Mouse (Mus musculus) Patski (cell line): ENCODE results near the gene Ptprn2. TPM values are rescaled to one million over a fixed set of nuclear protein-coding genes. Genes with fewer than 3 reads are reported as not detected.
"Not testable (repeated sequence)": the region's sequence is repeated elsewhere in the genome, so short reads cannot be mapped to it uniquely, and the experiment has no call there.

Source experiments
- ATAC-seq: fragments of 100-300 bp; one replicate; pipeline ENCODE4 v1.8.0; 2021
- CTCF ChIA-PET: fragments of 350-600 bp; sonication (Branson Sonifier 250); formaldehyde crosslinking; loops from one replicate; lab custom pipeline; 2022; ENCODE audit warnings: inconsistent platforms; lab: Charles Lee
- POLR2A ChIA-PET: fragments of 350-600 bp; sonication (Branson Sonifier 250); formaldehyde crosslinking; loops from one replicate; lab custom pipeline; 2022; ENCODE audit warnings: antibody characterized with exemption, inconsistent platforms; lab: Charles Lee
- DNase-seq: peaks from one replicate; pipeline ENCODE4 v3.0.0-alpha.2; 2011; ENCODE audit warnings: low read depth, low spot score
- H3K27me3 ChIP-seq: fragments of 371-371 bp; one replicate; pipeline ENCODE4 v1.5.1; 2021
- CTCF ChIP-seq: fragments of 100-300 bp; IDR thresholded peaks from one replicate; pipeline ENCODE4 v1.5.1; 2021
- in situ Hi-C: fragments of 300-500 bp; cut with MboI; formaldehyde crosslinking; loops from 3 replicates; pipeline ENCODE4 v1.11.1; 2018; ENCODE audit warnings: low pct_unique_long_range_greater_than_20kb, mixed read lengths
- polyA plus RNA-seq: library from polyadenylated mRNA; unstranded; gene quantifications from one replicate; pipeline ENCODE4 v1.2.3, GENCODE M21; 2021

Gene Ptprn2
- polyA plus RNA-seq, 1 experiment from 2014 or later: not detected

GRCm38 (mm10) chr12:116567170-116567569 lies 81.7 kb downstream of the Ptprn2 start:
- DNase-seq: no peak
- in situ Hi-C loops: no loop called here
- TF ChIP-seq CTCF: no peak
- H3K27me3 ChIP-seq: no peaks in the 10 kb centered on the region
- no peak for ATAC-seq
- CTCF ChIA-PET: interaction anchor here (1.0 kb wide), 1 partner anchor 11 kb away, joined by 3 read pairs; no protein-coding TSS in a partner anchor
- POLR2A ChIA-PET: no interaction called here

GRCm38 (mm10) chr12:116569568-116569967 lies 84.0 kb downstream of the Ptprn2 start:
- POLR2A ChIA-PET: no interaction called here
- no peaks in the 10 kb centered on the region for H3K27me3 ChIP-seq
- no peak for TF ChIP-seq CTCF
- ATAC-seq (no peak), DNase-seq (no peak)
- in situ Hi-C loops: no loop called here
- CTCF ChIA-PET: interaction anchor here (1.0 kb wide), 1 partner anchor 9 kb away, joined by 3 read pairs; no protein-coding TSS in a partner anchor

GRCm38 (mm10) chr12:116574102-116574501 lies 88.6 kb downstream of the Ptprn2 start:
- POLR2A ChIA-PET: no interaction called here
- in situ Hi-C loops: no loop called here
- DNase-seq: no peak
- no peak for TF ChIP-seq CTCF
- H3K27me3 ChIP-seq: no peaks in the 10 kb centered on the region
- CTCF ChIA-PET: interaction anchor here (0.8 kb wide), 1 partner anchor 17 kb away, joined by 3 read pairs; no protein-coding TSS in a partner anchor
- ATAC-seq: no peak

- DNase-seq (no peak), ATAC-seq (no peak)
- in situ Hi-C loops: no loop called here
- H3K27me3 ChIP-seq: no peaks in the 10 kb centered on the region
- CTCF ChIA-PET: interaction anchor here (0.8 kb wide), 1 partner anchor 18 kb away, joined by 3 read pairs; no protein-coding TSS in a partner anchor
- POLR2A ChIA-PET: no interaction called here
- no peak for TF ChIP-seq CTCF
Measured at GRCm38 (mm10) chr12:116574720-116575119, 89.2 kb downstream of the Ptprn2 start.

- CTCF ChIA-PET, in situ Hi-C loops: not testable (repeated sequence)
Measured at GRCm38 (mm10) chr12:116577917-116578316, 92.4 kb downstream of the Ptprn2 start.

GRCm38 (mm10) chr12:116580827-116581544 lies 95.5 kb downstream of the Ptprn2 start:
- H3K27me3 ChIP-seq: no peaks in the 10 kb centered on the region
- TF ChIP-seq CTCF: no peak
- CTCF ChIA-PET: no interaction called here
- no peak for DNase-seq
- in situ Hi-C loops: no loop called here
- POLR2A ChIA-PET: no interaction called here
- no peak for ATAC-seq

More at GRCm38 (mm10) chr12:116577917-116578316, 92.4 kb downstream of the Ptprn2 start:
- ATAC-seq, H3K27me3 ChIP-seq, DNase-seq, POLR2A ChIA-PET: not testable (repeated sequence)

GRCm38 (mm10) chr12:116581864-116582263 lies 96.3 kb downstream of the Ptprn2 start:
- ATAC-seq: no peak
- no peaks in the 10 kb centered on the region for H3K27me3 ChIP-seq
- TF ChIP-seq CTCF: no peak
- no peak for DNase-seq
- ChIA-PET CTCF (no interaction called here), POLR2A (no interaction called here)
- in situ Hi-C loops: no loop called here

GRCm38 (mm10) chr12:116582829-116583228 lies 97.3 kb downstream of the Ptprn2 start:
- TF ChIP-seq CTCF: no peak
- no peaks in the 10 kb centered on the region for H3K27me3 ChIP-seq
- in situ Hi-C loops: no loop called here
- ChIA-PET POLR2A (no interaction called here), CTCF (no interaction called here)
- ATAC-seq (no peak), DNase-seq (no peak)

GRCm38 (mm10) chr12:116585001-116585400 lies 99.5 kb downstream of the Ptprn2 start:
- ChIA-PET CTCF (no interaction called here), POLR2A (no interaction called here)
- no peaks in the 10 kb centered on the region for H3K27me3 ChIP-seq
- DNase-seq (peak; percentile 13), ATAC-seq (peak; percentile 60)
- TF ChIP-seq CTCF: no peak
- in situ Hi-C loops: no loop called here

- no peak for TF ChIP-seq CTCF
- H3K27me3 ChIP-seq: no peaks in the 10 kb centered on the region
- ATAC-seq (no peak), DNase-seq (no peak)
- ChIA-PET POLR2A (no interaction called here), CTCF (no interaction called here)
- in situ Hi-C loops: no loop called here
Measured at GRCm38 (mm10) chr12:116586167-116586566, 100.6 kb downstream of the Ptprn2 start.

- no peak for TF ChIP-seq CTCF
- DNase-seq (no peak), ATAC-seq (no peak)
- POLR2A ChIA-PET: no interaction called here
- in situ Hi-C loops: no loop called here
- CTCF ChIA-PET: no interaction called here
- no peaks in the 10 kb centered on the region for H3K27me3 ChIP-seq
Measured at GRCm38 (mm10) chr12:116587548-116587947, 102.0 kb downstream of the Ptprn2 start.
